Mouse (Mus musculus): ENCODE measurements at regions not wholly inside any gene's neighbourhood (a gene's known extent, or its start where the extent isn't known, plus 50 kb on each side); places are given as distances from the start of the nearest gene placed in this dataset.

GRCm38 (mm10) chr4:106148866-106149265 lies 167.1 kb upstream of the Usp24 start:
- TF ChIP-seq CTCF (IDR thresholded peaks at IDR 0.05; ENCODE audit: borderline replicate concordance, extremely low read depth, insufficient read depth, insufficient read length) (no peak), POLR2A (IDR thresholded peaks at IDR 0.05; ENCODE audit: borderline replicate concordance, extremely low read depth, insufficient read depth, insufficient read length, poor library complexity, severe bottlenecking) (no peak)
